Mouse (Mus musculus) kidney, adult 11 months (tissue): ENCODE measurements at regions not wholly inside any gene's neighbourhood (a gene's known extent, or its start where the extent isn't known, plus 50 kb on each side); places are given as distances from the start of the nearest gene placed in this dataset.
"Not testable (repeated sequence)": the region's sequence is repeated elsewhere in the genome, so short reads cannot be mapped to it uniquely, and the experiment has no call there.

Source experiments
- DNase-seq: peaks from one replicate; pipeline ENCODE4 v3.0.0; 2022

- no peak for DNase-seq
These were observed 64.8 kb downstream of the Ptchd3 start for GRCm38 (mm10) chr11:121894801-121895200.

- not testable (repeated sequence) for DNase-seq
These were observed 74.3 kb downstream of the Ptchd3 start for GRCm38 (mm10) chr11:121904393-121904792.

GRCm38 (mm10) chr11:121924631-121925030, 94.6 kb downstream of the Ptchd3 start:
- not testable (repeated sequence) for DNase-seq

- not testable (repeated sequence) for DNase-seq
These were observed 95.0 kb downstream of the Ptchd3 start for GRCm38 (mm10) chr11:121925043-121925442.

- DNase-seq = peak; percentile 29
These were observed 121.7 kb downstream of the Ptchd3 start for GRCm38 (mm10) chr11:121951726-121952125.

- not testable (repeated sequence) for DNase-seq
These were observed 126.6 kb downstream of the Ptchd3 start for GRCm38 (mm10) chr11:121956367-121957235.

- not testable (repeated sequence) for DNase-seq
These were observed 128.7 kb downstream of the Ptchd3 start for GRCm38 (mm10) chr11:121958735-121959134.

GRCm38 (mm10) chr11:121964111-121964510, 134.1 kb downstream of the Ptchd3 start:
- DNase-seq = not testable (repeated sequence)

GRCm38 (mm10) chr11:121965911-121966310, 135.9 kb downstream of the Ptchd3 start:
- not testable (repeated sequence) for DNase-seq
